Mouse (Mus musculus) central nervous system, embryonic 11.5 days (tissue): Measurements from ENCODE around the gene Pdlim3. TPM values are rescaled to one million over a fixed set of nuclear protein-coding genes. Genes with fewer than 3 reads are reported as not detected.

Experiments
- polyA plus RNA-seq: library from polyadenylated mRNA; depleted of rRNA; stranded (reverse); fragments of >200 nt; gene quantifications from 2 replicates; pipeline ENCODE4 v1.2.3, GENCODE M21; 2012; rRNA removed

Gene Pdlim3
- 20.1 and 21.4 TPM in 2 replicates for polyA plus RNA-seq

DNA sequence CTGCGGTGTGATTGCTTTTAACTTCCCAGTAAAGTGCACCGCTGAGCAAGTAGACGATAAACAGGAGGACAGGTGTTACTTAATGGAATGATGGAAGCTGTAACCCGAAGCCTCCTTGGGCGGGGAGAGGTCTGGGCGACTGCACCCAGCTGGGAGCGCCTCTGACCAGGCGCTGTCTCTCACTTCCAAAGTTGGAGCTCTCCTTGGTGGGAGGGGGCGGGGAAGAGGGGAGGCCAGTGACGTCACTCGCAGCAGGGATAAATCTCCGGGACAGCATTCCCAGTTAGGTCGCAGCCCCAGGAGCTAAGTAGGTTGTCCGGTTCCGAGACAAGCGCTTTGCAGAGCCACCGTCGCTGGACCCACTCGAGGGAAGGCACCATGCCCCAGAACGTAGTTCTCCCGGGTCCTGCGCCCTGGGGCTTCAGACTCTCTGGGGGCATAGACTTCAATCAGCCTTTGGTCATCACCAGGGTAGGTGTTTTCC is at the start of gene Pdlim3:
Gene Pdlim3, plus strand, starts transcription at position 260 of the 484 bp plus-strand sequence.

DNA sequence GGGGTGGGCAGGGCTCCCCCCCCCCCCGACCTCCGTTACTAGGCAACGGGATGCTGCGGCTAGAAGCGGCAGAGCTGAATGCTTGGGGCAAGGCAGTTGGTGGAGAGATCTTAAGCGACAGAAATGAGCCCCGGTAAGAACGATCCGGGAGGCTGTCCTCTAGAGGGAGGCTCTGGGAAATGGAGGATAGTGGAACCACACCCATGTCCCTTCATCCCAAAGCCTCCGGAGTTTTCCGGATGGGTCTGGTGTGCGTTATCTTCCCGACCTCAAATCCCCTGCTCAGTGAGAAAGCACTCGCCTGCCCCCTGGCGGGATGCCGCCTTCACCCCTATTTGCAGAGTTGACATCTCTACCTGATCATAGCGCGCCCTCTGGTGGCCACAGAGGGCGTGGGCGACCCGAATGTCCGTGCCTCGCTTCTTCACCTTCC is 49.3 kb downstream of the Pdlim3 start, which contains the start of gene Ccdc110:
Gene Ccdc110, plus strand, starts transcription at position 38 of the 433 bp plus-strand sequence.

Other genes with a start within 250 kb of the Pdlim3 start
- 0.11 TPM in 2 replicates for gene Ccdc110, start 49.2 kb downstream of the Pdlim3 start, polyA plus RNA-seq
- 4.1 and 4.6 TPM in 2 replicates for gene 1700029J07Rik, start 89.8 kb downstream of the Pdlim3 start, polyA plus RNA-seq
- gene Ufsp2, start 90.1 kb downstream of the Pdlim3 start, polyA plus RNA-seq, result 31.7 and 45.2 TPM in 2 replicates
- 0.10 and 0.14 TPM in 2 replicates for gene Lrp2bp, start 113.8 kb downstream of the Pdlim3 start, polyA plus RNA-seq
- 12.9 and 18.6 TPM in 2 replicates for gene Ankrd37, start 120.2 kb downstream of the Pdlim3 start, polyA plus RNA-seq